Mouse (Mus musculus): Measurements from ENCODE around the gene Lrrfip1.

GRCm38 (mm10) chr1:91059792-91060604, 61.5 kb downstream of the Lrrfip1 start:
- no peak for TF ChIP-seq CTCF (IDR thresholded peaks at IDR 0.05; ENCODE audit: insufficient read depth, low read length)
- TF ChIP-seq POLR2A (IDR thresholded peaks at IDR 0.05; ENCODE audit: borderline replicate concordance, extremely low read depth, low read depth, low read length): no peak

All from lung, adult 2 months (tissue).